Mouse (Mus musculus): Measurements from ENCODE around the gene Pam.

Gene Pam

GRCm38 (mm10) chr1:98095246-98095990, at the start of gene Pam:
Gene Pam (minus strand): TSS chr1:98095646.
- WGBS = under 1% methylated on average over 59 of the region's 82 CpGs

- WGBS = 100% methylated on average over 1 of the region's 1 CpGs
Measured at GRCm38 (mm10) chr1:98144845-98145244, 49.4 kb upstream of the Pam start.

GRCm38 (mm10) chr1:98131244-98131643, 35.8 kb upstream of the Pam start:
- WGBS = 73% methylated on average over 4 of the region's 4 CpGs

- WGBS = 88% methylated on average over 3 of the region's 3 CpGs
Measured at GRCm38 (mm10) chr1:98129561-98130347, 34.3 kb upstream of the Pam start.

GRCm38 (mm10) chr1:98129111-98129510, 33.7 kb upstream of the Pam start:
- WGBS = 97% methylated on average over 1 of the region's 1 CpGs

- WGBS = 88% methylated on average over 3 of the region's 3 CpGs
Measured at GRCm38 (mm10) chr1:98126268-98126667, 30.8 kb upstream of the Pam start.

GRCm38 (mm10) chr1:98124727-98125126, 29.3 kb upstream of the Pam start:
- WGBS = 55% methylated on average over 1 of the region's 1 CpGs

GRCm38 (mm10) chr1:98119595-98119994, 24.1 kb upstream of the Pam start:
- WGBS = 41% methylated on average over 6 of the region's 6 CpGs

- WGBS = 42% methylated on average over 2 of the region's 2 CpGs
Measured at GRCm38 (mm10) chr1:98107599-98107998, 12.2 kb upstream of the Pam start.

GRCm38 (mm10) chr1:98099441-98099840, 4.0 kb upstream of the Pam start:
- 75% methylated on average over 4 of the region's 4 CpGs for WGBS

GRCm38 (mm10) chr1:98097957-98098729, 2.7 kb upstream of the Pam start:
- WGBS = 81% methylated on average over 11 of the region's 11 CpGs

- WGBS = 79% methylated on average over 1 of the region's 1 CpGs
Measured at GRCm38 (mm10) chr1:98096396-98096935, 1.0 kb upstream of the Pam start.

GRCm38 (mm10) chr1:98095991-98096330, 515 bp upstream of the Pam start:
- 28% methylated on average over 9 of the region's 9 CpGs for WGBS

GRCm38 (mm10) chr1:98094811-98095245, 618 bp downstream of the Pam start:
- under 1% methylated on average over 20 of the region's 20 CpGs for WGBS

GRCm38 (mm10) chr1:98089336-98089975, 6.0 kb downstream of the Pam start:
- WGBS = 85% methylated on average over 5 of the region's 5 CpGs

GRCm38 (mm10) chr1:98086456-98086855, 9.0 kb downstream of the Pam start:
- 79% methylated on average over 3 of the region's 3 CpGs for WGBS

- 78% methylated on average over 13 of the region's 13 CpGs for WGBS
Measured at GRCm38 (mm10) chr1:98084596-98085274, 10.7 kb downstream of the Pam start.

- 88% methylated on average over 3 of the region's 3 CpGs for WGBS
Measured at GRCm38 (mm10) chr1:98083508-98083907, 11.9 kb downstream of the Pam start.

- 74% methylated on average over 6 of the region's 6 CpGs for WGBS
Measured at GRCm38 (mm10) chr1:98082988-98083387, 12.5 kb downstream of the Pam start.

GRCm38 (mm10) chr1:98080431-98080830, 15.0 kb downstream of the Pam start:
- WGBS = 74% methylated on average over 2 of the region's 2 CpGs

GRCm38 (mm10) chr1:98079640-98080039, 15.8 kb downstream of the Pam start:
- WGBS = 62% methylated on average over 7 of the region's 7 CpGs

Measured in cerebral cortex, adult 2 months (tissue).